Mouse (Mus musculus): ENCODE results near the gene Rabepk. TPM values are rescaled to one million over a fixed set of nuclear protein-coding genes. Genes with fewer than 3 reads are reported as not detected.
"Not testable (repeated sequence)": the region's sequence is repeated elsewhere in the genome, so short reads cannot be mapped to it uniquely, and the experiment has no call there.

Rabepk gene
- polyA plus RNA-seq, 2 experiments from 2014 or later = 48.7 to 64.7 TPM

DNA sequence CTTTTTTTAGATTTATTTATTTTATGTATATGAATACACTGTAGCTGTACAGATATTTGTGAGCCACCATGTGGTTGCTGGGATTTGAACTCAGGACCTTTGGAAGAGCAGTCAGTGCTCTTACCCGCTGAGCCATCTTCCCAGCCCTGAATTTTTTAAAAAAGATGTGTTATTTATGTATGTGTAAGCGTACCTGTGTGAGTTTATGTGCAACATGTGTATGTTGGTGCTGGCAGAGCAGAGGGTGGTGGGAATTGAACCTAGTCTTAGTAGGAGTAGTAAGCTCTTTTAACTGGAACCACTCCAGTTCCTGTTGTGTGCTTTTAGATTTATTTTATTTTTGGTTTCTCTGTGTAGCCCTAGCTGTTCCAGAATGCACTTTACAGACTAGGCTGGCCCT, 4.5 kb upstream of the Rabepk start:
- no peak for ATAC-seq

DNA sequence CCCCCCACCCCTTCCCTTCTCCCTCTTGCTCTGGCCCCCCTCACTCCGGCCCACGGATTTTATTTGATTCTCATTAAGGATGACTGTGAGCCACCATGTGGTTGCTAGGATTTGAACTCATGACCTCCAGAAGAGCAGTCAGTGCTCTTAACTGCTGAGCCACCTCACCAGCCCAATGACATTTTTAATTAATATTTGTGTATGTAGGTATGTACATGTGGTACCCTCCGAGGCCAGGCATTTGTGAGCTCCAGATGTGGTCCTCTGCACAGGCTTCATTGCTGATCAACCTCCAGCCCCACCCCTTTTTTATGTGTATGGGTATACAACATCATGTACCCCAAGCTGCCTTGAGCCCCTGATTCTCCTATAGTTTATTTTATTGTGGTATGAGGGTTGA, 4.0 kb upstream of the Rabepk start:
- no peak for ATAC-seq

DNA sequence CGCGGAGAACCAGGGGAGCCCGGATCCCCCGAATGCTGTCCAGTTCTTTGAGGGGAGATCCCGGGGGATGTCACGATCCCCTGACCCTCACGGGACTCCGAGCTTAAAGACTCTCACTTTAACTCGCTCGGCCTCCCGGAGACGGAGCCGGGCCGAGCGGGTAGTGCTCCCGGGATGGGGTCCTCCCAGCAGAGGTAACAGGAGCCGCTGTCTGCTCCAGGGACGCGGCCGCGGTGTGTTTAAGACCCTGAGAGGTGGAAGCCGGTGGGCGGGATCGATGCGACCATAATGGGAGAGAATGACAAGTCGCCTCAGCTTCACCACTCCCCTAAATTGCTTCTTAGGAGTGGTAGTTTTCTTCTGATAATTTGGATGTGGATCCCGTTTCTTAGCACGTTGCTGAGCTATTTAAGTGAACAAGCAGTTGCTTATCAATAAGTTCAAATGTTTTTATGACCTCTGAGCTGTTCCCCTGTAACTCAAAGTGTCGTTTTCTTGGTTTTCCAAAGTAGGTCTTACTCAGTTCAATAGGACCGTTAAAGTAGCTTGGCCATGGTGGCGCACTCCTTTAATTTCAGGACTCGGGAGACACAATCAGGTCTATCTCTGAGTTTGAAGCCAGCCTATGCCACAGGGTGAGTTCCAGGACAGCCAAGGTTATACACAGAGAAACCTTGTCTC, 3.0 kb upstream of the Rabepk start:
- ATAC-seq = peak; percentile 4

GRCm38 (mm10) chr2:34801516-34802482, 2.1 kb upstream of the Rabepk start:
- ATAC-seq = peak; percentile 92

DNA sequence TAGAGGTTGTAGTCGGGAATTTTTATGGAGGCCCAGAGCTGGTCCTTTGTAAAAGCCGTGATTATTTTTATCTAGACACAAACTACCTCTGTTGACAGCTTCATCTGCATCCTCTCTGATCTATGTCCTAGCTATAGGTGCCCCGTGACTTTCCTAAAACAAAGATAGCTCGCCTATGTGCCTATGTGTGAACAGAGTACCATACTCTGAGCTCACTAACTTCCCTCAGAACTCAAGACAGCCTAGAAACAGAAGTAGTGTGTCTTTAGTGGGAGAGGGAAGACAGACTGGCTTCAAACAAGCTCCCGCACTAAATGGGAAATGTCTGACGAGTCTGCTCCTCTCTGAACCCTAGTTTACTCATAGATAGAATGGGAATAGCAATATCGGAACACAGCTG, 659 bp upstream of the Rabepk start:
- ATAC-seq = no peak

- no peak for ATAC-seq
Observed at GRCm38 (mm10) chr2:34795426-34795825, 4.3 kb downstream of the Rabepk start.

- ATAC-seq = no peak
Observed at GRCm38 (mm10) chr2:34794511-34794910, 5.2 kb downstream of the Rabepk start.

GRCm38 (mm10) chr2:34792543-34792942, 7.2 kb downstream of the Rabepk start:
- not testable (repeated sequence) for ATAC-seq

- ATAC-seq = peak; percentile 100
Observed at GRCm38 (mm10) chr2:34790282-34790681, 9.4 kb downstream of the Rabepk start.

DNA sequence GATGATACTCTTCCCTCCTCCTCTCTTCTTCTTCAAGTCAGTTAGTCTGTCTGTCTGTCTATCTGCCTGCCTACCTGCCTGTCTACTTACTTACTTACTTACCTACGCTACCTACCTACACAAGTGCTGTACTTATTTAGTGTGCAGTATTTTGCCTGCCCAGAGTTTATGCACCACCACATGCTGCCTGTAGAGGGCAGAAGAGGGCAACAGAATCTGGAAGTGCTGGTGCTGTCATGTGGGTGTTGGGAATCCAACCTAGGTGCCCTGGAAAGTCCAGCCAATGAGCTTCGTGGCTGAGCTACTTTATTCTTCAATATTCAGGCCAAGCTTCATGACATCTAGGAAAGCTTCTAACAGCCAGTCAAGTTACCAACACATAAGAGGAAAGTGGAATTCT, 15.6 kb downstream of the Rabepk start:
- ATAC-seq = peak; percentile 52

DNA sequence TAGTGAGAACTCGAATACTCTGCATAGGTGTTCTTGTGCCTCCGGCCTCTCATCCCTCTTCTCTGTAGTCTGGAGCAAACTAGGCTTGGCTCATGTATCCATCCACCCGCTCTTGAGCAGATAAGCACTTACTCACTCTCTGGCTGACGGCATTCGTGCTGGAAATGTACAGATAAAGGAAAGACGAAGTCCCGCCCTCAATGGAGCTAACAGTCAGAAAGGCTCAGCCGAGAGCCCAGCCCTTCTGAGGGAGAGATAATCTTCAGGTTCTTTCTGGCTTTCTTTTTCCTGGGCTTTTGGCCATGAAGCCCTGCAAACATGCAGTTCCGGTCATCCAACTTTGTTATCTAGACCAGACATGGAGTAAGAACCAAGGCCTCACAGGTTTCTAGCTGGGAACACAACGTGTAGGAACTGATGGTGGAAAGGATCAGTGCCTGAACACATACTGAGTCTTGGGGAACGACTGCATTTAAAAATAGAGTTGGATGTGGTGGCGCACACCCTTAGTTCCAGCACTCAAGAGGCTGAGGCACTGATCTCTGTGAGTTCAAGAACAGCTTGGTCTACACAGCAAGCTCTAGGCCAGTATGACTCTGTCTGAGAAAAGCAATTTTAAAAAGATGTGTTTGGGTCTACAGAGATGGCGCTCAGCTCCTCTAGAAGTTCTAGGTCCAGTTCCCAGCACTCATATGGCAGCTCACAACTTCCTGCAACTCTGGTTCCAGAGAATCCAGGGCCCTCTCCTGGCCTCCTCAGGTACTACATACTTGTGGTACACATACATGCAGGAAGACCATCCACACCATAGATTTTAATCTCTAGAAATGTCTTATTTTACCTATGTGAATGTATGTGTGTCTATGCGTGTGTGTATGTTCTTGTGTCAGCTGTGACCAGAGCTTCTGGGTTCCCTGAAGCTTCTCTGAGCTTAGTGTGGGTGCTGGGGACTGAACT, 16.4 kb downstream of the Rabepk start:
- ATAC-seq = no peak

DNA sequence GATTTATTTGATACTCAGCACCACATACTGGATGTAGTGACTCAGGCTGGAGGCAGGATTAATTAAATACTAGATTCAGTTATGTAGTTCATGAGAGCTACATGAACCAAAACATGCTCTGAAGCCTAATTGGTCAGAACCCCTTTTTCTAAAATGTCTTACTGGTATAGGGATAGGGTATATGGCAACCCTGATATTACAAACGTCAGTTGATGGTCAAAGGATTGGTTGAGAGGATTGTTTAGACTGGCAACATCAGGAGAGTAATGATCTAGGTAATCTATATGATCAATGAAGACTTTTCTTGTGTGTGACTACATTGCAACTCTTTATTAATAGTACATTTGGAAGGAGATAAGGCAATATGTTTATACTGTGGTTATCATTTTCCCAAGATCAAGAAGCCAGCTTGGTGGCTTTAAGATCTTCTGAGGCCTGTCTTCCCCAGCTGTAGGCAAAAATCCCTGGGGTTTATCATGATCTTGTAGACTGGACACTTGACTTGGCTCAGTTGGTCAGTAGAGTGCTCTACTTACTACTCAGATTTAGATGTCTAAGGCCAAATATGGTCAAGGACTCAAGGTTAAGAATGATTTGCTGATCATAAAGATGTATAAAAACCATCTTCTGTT, 22.4 kb downstream of the Rabepk start:
- no peak for ATAC-seq

DNA sequence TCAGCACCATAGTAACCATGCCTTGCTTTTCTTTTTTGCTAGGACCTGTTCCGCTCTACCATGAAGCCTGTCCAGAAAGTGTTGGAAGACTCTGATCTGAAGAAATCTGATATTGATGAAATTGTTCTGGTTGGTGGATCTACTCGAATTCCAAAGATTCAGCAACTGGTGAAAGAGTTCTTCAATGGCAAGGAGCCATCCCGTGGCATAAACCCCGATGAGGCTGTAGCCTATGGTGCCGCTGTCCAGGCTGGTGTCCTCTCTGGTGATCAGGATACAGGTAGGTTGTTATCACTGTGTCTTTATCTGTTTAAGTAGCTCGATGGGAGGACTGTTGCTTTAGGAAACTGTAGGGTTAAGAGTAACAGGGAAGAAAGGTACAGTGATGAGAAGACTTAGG, 25.2 kb downstream of the Rabepk start:
- ATAC-seq = no peak

- ATAC-seq = no peak
Observed at GRCm38 (mm10) chr2:34773673-34774072, 26.0 kb downstream of the Rabepk start.

DNA sequence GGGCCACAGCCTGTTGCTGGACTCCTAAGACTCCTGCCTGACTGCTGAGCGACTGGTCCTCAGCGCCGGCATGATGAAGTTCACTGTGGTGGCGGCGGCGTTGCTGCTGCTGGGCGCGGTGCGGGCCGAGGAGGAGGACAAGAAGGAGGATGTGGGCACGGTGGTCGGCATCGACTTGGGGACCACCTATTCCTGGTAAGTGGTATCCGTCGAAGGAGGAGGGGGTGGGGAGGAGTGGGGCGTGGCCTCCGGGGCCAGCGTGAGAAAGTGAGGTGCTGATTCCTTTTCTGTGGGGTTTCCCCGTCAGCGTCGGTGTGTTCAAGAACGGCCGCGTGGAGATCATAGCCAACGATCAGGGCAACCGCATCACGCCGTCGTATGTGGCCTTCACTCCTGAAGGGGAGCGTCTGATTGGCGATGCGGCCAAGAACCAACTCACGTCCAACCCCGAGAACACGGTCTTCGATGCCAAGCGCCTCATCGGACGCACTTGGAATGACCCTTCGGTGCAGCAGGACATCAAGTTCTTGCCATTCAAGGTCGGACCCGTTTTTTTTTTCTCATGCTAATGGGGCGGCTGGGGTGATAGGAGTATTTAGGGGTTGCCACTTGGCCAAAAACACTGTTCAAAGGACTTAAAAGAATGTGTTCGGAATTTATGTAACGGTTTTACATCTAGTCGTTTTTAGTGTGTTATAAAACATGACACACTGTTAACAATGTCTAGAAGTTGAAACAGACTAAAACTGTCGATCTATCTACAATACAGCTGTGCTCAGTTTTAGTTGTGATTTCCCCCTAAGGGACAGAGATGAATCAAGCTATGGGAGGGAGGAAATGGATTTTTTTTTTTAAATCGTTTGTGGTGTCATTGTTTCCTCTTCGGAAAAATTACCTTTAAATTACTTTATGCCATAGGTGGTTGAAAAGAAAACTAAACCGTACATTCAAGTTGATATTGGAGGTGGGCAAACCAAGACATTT, 27.2 kb downstream of the Rabepk start:
- ATAC-seq = peak; percentile 44

- peak; percentile 81 for ATAC-seq
Observed at GRCm38 (mm10) chr2:34771368-34772226, 28.1 kb downstream of the Rabepk start, which contains the start of gene Hspa5. Hspa5 (plus strand) TSS chr2:34771970.

DNA sequence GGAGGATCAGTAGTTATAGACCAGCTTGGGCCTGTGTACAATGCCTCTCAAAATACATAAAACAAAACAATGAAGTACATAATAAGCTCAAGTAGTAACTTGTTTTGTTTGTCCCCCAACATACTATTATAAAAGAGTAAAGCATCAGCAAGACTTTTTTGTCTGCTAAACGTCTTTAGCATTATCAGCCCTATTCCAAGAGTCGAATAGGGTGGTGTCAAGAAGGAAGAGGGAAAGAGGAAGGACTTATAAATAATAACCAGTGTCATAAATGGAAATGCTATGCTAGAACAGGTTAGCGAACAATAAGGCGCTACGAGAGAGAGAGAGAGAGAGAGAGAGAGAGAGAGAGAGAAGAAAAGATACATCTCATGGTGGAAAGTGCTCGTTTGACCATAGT, 28.8 kb downstream of the Rabepk start:
- no peak for ATAC-seq

- ATAC-seq = no peak
Observed at GRCm38 (mm10) chr2:34770049-34770448, 29.7 kb downstream of the Rabepk start.

DNA sequence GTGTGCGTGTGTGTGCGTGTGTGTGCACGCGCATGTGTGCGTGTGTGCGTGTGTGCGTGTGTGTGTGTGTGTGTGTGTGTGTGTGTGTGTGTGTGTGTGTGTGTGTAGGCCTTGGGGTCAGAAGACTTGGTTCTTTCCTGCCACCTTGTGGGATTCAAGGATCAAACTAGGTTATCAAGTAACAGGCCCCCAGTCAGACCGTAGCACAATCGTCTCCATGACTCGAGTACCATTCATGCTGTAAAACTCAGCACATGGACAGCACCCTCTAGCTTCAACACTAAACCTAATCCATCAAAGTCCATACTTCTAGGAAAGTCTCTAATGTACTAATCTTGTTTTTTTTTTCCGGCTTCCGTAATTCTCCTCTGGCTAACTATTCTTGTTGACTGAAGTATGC, 34.9 kb downstream of the Rabepk start:
- ATAC-seq = no peak

GRCm38 (mm10) chr2:34762872-34763271, 36.8 kb downstream of the Rabepk start:
- ATAC-seq = peak; percentile 66

All from activated CD4-positive, CD25-positive, alpha-beta regulatory T cell, adult 4 months (primary cell).